Mouse (Mus musculus): Measurements from ENCODE around the gene Stat5a. TPM values are rescaled to one million over a fixed set of nuclear protein-coding genes. Genes with fewer than 3 reads are reported as not detected.

Stat5a gene
- total and polyA plus RNA-seq, 2 experiments from 2014 or later: 1.6 to 2.6 TPM

DNA sequence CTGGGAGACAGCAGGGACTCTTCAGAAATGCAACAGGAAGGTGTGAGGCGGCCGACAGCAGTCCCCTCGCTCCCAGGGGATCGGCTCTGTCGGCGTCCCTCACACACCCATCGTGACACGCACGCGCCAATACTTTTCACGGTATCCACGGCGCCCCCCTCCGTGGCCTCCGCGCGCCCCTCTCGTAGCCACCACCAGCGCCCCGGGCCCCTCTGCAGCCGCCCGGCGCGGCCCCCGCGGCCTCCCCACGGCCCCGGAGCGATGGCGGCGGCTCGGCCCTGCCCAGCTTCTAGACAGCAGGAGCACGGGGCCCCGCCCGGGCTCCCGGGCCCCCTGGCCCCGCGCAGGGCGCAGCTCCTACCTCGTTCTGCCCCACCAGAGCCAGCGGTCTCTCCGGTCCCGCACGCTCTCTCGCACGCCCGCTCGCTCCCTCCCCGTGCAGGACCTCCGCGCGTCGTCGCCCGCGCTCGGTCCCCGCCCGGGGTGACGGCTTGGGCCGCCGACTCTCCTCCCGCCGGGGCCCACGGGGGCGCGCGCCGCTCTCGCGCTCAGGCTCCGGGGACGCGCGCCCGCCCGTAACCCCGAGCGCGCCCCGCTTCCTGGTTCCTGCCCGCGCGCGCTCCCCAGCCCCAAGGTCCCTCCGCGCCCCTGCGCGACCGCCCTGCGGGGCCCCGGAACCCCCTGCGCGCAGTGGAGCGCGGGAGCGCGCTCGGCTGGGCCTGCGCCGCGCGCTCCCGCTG is 8.9 kb upstream of the Stat5a start, which contains the start of gene Stat5b:
Gene Stat5b, minus strand, starts transcription at position 687 of the 740 bp plus-strand sequence.
- TF ChIP-seq CTCF (IDR thresholded peaks at IDR 0.05; ENCODE audit: low read depth): no peak
- Histone ChIP-seq H3K27me3 (ENCODE audit: insufficient read depth, low read length) (peaks cover 4% of the 10 kb centered on the region), H3K27ac (ENCODE audit: low read depth, low read length) (peak within 1 kb of the TSS; percentile 77), H3K36me3 (ENCODE audit: insufficient read depth) (no peaks in the 10 kb centered on the region), H3K4me3 (ENCODE audit: low read depth, low read length) (peak within 1 kb of the TSS; percentile 83), H3K9me3 (ENCODE audit: low read length) (no peaks in the 10 kb centered on the region), H3K9ac (peak within 1 kb of the TSS; percentile 89), H3K4me2 (ENCODE audit: low read depth) (peak within 1 kb of the TSS; percentile 92), H3K4me1 (ENCODE audit: insufficient read depth) (peaks cover 11% of the 10 kb centered on the region; the same call in 1 of the 2 replicates)
- DNase-seq (peak; percentile 85), ATAC-seq (peak; percentile 81)
- WGBS: 2% methylated on average over 88 of the region's 104 CpGs

DNA sequence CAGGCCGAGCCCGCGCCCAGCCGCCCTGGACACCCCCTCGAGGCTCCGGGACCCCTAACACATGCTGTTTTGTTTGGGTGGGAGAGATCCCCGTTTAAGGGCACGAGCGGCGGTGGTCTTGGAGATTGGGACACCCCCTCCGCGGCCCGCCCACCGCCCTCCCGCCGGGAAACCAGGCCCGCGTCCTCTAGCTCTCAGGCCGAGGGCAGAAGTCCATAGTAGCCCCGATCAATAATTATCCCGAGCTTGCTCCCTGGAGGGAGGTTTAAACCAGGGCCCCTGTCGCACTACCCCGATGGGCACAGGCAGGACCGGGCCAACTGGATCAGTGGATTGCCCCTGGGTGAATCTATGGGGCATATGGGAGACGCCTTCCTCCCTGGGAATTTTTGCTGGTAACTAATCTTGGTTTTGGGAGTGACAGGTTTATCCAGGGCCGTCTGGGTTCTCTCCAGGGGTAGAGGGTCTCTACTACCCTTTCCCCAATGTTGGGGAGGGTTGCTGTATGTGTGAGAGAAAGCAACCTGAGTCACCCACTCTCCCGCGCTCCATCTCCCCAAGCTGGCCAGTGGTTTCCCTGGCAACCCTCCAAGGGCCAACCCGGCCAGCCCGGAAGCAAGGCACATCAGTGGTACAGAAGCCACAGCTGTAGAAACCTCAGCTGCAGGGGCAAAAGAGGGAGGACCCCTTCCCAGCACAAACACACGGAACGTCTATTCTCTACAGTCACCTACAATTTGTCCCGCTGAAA is 8.2 kb upstream of the Stat5a start:
- peak overlapping the region; percentile 92 for H3K4me2 ChIP-seq (ENCODE audit: low read depth)
- WGBS: 2% methylated on average over 33 of the region's 33 CpGs
- H3K36me3 ChIP-seq (ENCODE audit: insufficient read depth): no peaks in the 10 kb centered on the region
- peak; percentile 28 for ATAC-seq
- H3K27me3 ChIP-seq (ENCODE audit: insufficient read depth, low read length): peaks cover 8% of the 10 kb centered on the region
- H3K4me3 ChIP-seq (ENCODE audit: low read depth, low read length): peak overlapping the region; percentile 83
- peak overlapping the region; percentile 89 for H3K9ac ChIP-seq
- no peaks in the 10 kb centered on the region for H3K9me3 ChIP-seq (ENCODE audit: low read length)
- TF ChIP-seq CTCF (IDR thresholded peaks at IDR 0.05; ENCODE audit: low read depth): no peak
- H3K27ac ChIP-seq (ENCODE audit: low read depth, low read length): peak overlapping the region; percentile 77
- peaks cover 11% of the 10 kb centered on the region; the same call in 1 of the 2 replicates for H3K4me1 ChIP-seq (ENCODE audit: insufficient read depth)
- DNase-seq: peak; percentile 31

DNA sequence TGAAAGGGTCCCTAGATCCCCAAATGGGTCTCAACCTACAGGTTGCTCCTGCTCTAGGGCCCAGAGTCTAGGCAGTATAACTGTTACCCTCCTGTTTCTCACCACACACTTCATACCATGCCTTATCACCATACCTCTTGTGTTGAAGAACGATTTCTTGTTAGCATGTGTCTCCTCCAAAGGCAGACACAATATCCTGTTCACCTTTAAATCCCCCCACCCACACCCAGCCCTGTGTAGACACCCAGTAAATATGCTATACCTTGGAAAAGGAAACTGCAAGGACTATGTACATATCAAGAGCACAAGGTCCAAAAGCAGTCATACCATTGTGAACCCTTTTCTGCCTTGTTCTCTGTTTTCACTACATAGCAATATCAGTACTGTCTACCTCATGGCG is 7.1 kb upstream of the Stat5a start:
- DNase-seq (no peak), ATAC-seq (no peak)
- Histone ChIP-seq H3K27me3 (ENCODE audit: insufficient read depth, low read length) (peaks cover 8% of the 10 kb centered on the region), H3K9me3 (ENCODE audit: low read length) (no peaks in the 10 kb centered on the region), H3K9ac (no peak overlapping the region), H3K4me2 (ENCODE audit: low read depth) (no peak overlapping the region), H3K4me3 (ENCODE audit: low read depth, low read length) (no peak overlapping the region), H3K27ac (ENCODE audit: low read depth, low read length) (no peak overlapping the region), H3K36me3 (ENCODE audit: insufficient read depth) (no peaks in the 10 kb centered on the region), H3K4me1 (ENCODE audit: insufficient read depth) (peaks cover 11% of the 10 kb centered on the region; the same call in 1 of the 2 replicates)
- no peak for TF ChIP-seq CTCF (IDR thresholded peaks at IDR 0.05; ENCODE audit: low read depth)
- WGBS: 93% methylated on average over 2 of the region's 2 CpGs

DNA sequence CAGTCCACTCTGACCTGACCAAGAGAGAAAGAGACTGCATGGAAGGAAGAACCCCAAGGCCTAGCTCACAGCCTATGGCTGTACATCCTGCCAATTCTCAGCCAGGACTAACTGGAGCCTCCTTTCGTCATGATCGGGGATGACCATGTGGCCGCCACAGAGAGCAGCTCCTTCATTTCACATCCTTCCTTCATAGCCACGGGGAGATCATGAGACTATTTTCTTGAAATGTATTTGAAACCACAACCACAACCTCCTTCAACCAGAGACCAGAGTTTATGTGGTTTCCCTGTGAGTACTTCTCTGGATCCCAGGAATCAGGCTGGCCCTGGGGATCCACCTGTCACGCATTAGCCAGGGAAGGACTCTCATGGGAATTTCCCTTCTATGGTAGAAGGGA is 6.1 kb upstream of the Stat5a start:
- H3K27ac ChIP-seq (ENCODE audit: low read depth, low read length): no peak overlapping the region
- H3K4me3 ChIP-seq (ENCODE audit: low read depth, low read length): no peak overlapping the region
- H3K4me1 ChIP-seq (ENCODE audit: insufficient read depth): peaks cover 11% of the 10 kb centered on the region; the same call in 1 of the 2 replicates
- no peak overlapping the region for H3K9ac ChIP-seq
- DNase-seq: no peak
- peaks cover 8% of the 10 kb centered on the region for H3K27me3 ChIP-seq (ENCODE audit: insufficient read depth, low read length)
- no peak for TF ChIP-seq CTCF (IDR thresholded peaks at IDR 0.05; ENCODE audit: low read depth)
- no peak for ATAC-seq
- H3K4me2 ChIP-seq (ENCODE audit: low read depth): no peak overlapping the region
- 86% methylated on average over 5 of the region's 5 CpGs for WGBS
- H3K9me3 ChIP-seq (ENCODE audit: low read length): no peaks in the 10 kb centered on the region
- no peaks in the 10 kb centered on the region for H3K36me3 ChIP-seq (ENCODE audit: insufficient read depth)

DNA sequence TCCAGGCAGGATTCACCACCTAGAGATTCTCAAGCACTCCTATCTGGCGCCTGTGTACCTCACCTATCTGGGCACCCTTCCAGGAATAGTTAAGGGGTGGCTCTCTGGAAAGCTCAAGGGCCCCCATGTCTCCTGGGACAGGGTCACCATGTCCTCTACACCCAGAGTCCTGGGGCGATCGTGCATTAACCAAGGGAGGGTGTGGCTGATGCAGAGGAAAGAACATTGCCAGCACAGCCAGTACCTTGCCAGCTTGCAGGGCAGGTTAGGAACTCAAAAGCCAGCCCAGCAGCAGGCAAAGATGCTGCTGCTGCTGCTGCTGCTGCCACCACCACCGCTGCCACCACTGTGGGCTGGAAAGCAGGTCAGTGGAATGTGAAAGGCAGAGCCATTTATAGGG is 4.9 kb upstream of the Stat5a start:
- Histone ChIP-seq H3K36me3 (ENCODE audit: insufficient read depth) (no peaks in the 10 kb centered on the region), H3K27me3 (ENCODE audit: insufficient read depth, low read length) (peaks cover 20% of the 10 kb centered on the region), H3K27ac (ENCODE audit: low read depth, low read length) (no peak overlapping the region), H3K4me1 (ENCODE audit: insufficient read depth) (0 out of 2 replicates have a peak, but pooled peaks cover 5% of the 10 kb centered on the region), H3K4me3 (ENCODE audit: low read depth, low read length) (no peak overlapping the region), H3K4me2 (ENCODE audit: low read depth) (no peak overlapping the region), H3K9ac (no peak overlapping the region), H3K9me3 (ENCODE audit: low read length) (no peaks in the 10 kb centered on the region)
- ATAC-seq (no peak), DNase-seq (no peak)
- WGBS: 57% methylated on average over 4 of the region's 4 CpGs
- TF ChIP-seq CTCF (IDR thresholded peaks at IDR 0.05; ENCODE audit: low read depth): no peak

DNA sequence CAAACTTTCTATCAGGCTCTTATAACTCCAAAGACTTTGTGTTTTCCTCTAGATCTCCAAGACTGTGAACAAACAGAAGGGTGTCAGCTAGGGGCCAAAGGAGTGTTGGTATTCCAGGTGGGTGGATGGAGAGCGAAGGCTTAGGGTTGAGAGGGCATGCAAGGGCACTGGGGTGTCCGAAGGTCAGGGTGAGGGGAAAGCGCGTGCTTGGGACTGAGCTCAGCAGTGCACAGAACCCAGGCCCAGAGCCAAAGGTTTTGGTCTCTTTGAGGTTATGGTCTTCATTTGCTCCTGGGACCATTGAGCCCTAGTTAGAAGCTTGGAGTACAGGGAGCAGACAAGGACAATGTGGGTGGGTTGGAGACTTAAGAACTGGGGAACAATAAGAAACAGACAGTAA is 4.0 kb upstream of the Stat5a start:
- H3K4me3 ChIP-seq (ENCODE audit: low read depth, low read length): no peak overlapping the region
- H3K27ac ChIP-seq (ENCODE audit: low read depth, low read length): no peak overlapping the region
- WGBS: 91% methylated on average over 4 of the region's 4 CpGs
- no peak for ATAC-seq
- H3K9me3 ChIP-seq (ENCODE audit: low read length): no peaks in the 10 kb centered on the region
- no peak for TF ChIP-seq CTCF (IDR thresholded peaks at IDR 0.05; ENCODE audit: low read depth)
- H3K4me2 ChIP-seq (ENCODE audit: low read depth): no peak overlapping the region
- peaks cover 29% of the 10 kb centered on the region for H3K27me3 ChIP-seq (ENCODE audit: insufficient read depth, low read length)
- no peak for DNase-seq
- H3K9ac ChIP-seq: no peak overlapping the region
- H3K4me1 ChIP-seq (ENCODE audit: insufficient read depth): no peaks in the 10 kb centered on the region
- no peaks in the 10 kb centered on the region for H3K36me3 ChIP-seq (ENCODE audit: insufficient read depth)

DNA sequence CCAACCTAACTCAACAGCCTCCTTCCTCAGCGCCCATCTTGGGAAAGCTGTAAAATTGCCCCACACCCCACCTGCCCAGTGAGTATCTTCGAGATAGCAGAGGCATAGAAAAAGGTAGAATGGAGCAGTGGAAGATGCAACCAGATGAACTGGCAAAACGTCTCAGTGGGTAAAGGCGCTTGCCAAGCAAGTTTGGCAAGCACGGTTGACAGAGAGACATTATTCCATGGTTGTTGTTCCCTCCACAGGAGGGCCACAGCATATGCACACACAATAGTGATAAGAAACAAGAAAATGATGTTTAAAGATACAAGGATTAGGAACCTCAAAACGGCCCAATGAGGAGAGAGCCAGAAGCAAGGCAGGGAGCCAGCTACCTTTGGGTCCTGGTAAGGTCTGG is 1.2 kb upstream of the Stat5a start:
- no peak overlapping the region for H3K4me3 ChIP-seq (ENCODE audit: low read depth, low read length)
- DNase-seq: no peak

More for the DNA sequence above, 1.2 kb upstream of the Stat5a start:
- Histone ChIP-seq H3K27ac (ENCODE audit: low read depth, low read length) (no peak overlapping the region), H3K9me3 (ENCODE audit: low read length) (no peaks in the 10 kb centered on the region), H3K4me1 (ENCODE audit: insufficient read depth) (no peaks in the 10 kb centered on the region), H3K4me2 (ENCODE audit: low read depth) (no peak overlapping the region), H3K36me3 (ENCODE audit: insufficient read depth) (no peaks in the 10 kb centered on the region), H3K9ac (no peak overlapping the region), H3K27me3 (ENCODE audit: insufficient read depth, low read length) (peaks cover 50% of the 10 kb centered on the region)
- ATAC-seq: no peak
- WGBS: 54% methylated on average over 6 of the region's 6 CpGs
- no peak for TF ChIP-seq CTCF (IDR thresholded peaks at IDR 0.05; ENCODE audit: low read depth)

Data from forebrain, postnatal 0 days (tissue).